Mouse (Mus musculus): ENCODE measurements around the gene Fam19a3.

GRCm38 (mm10) chr3:104818749-104819134 is 37.1 kb upstream of the Fam19a3 start:
- TF ChIP-seq CTCF (IDR thresholded peaks at IDR 0.05; ENCODE audit: low read depth, low read length) (no peak), EP300 (IDR thresholded peaks at IDR 0.05; ENCODE audit: insufficient read depth, low read depth, low read length) (no peak), POLR2A (IDR thresholded peaks at IDR 0.05; ENCODE audit: insufficient read depth, low read length) (no peak)

All from ES-Bruce4 (cell line).